Mouse (Mus musculus): ENCODE measurements around the gene Tlx2.
A peak's percentile ranks its signal among the peaks of the same experiment; 100 is the strongest.

Gene Tlx2

DNA sequence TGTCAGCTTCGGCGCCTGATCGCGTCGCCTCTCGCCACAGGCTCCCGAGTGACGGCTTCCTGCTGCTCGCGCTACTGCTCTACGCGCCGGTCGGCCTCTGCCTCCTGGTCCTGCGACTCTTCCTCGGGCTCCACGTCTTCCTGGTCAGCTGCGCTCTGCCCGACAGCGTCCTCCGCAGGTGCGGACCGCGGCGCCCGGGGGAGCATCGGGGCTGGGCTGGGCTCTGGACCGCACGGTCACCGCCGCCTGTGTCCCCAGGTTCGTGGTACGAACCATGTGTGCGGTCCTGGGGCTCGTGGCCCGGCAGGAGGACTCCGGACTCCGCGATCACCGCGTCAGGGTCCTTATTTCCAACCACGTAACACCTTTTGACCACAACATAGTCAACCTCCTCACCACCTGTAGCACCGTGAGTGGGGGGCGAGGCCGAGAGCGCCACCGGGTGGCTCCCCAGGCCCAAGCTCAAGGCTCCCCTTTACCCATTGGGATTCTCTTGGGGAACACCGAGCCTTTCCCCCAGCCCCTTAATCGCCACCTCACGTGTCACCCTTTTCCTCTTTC is 15.1 kb downstream of the Tlx2 start, which contains the start of gene Htra2:
TSS of gene Htra2 (minus strand) at position 403 of the 561 bp plus-strand sequence.
- peak in 1 of 2 experiments; percentile 42 for DNase-seq (ENCODE audit: low spot score in 2 of 2)

DNA sequence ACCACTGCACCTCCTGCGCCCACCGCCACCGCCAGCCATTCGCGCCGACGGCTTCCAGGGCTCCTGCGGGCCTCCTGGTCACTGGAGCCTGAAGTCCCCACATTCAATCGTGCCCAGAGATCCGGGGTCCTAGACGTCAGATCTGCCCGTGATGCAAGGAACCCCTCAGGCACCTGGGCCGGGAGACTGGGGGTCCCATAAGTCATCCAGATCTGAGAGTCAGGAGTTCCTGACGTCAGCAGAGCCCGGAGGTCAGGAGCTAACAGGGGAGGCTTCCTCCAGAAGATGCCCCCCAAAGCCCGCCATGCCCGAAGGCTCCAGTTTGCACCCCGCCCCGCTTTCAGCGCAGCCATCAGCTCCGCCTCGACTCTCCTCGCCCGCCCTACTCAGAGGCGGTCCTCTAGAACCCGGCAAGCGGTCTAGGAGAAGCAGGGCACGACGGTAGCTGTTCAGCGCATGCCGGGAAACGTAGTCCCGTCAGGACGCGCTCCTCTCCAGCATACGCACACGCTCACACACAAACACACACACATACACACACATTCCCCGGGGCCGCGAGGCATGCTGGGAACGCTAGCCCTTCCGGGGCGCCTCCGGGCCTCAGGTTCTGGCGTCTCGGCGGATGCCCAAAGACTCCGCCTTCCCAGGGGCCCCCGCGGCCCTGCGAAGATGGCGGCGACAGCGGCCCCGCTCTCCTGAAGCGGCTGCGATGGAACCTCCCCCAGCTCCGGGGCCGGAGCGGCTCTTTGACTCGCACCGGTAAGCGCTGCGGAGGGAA is 15.8 kb downstream of the Tlx2 start, which contains the start of gene Aup1:
TSS of gene Aup1 (plus strand) at position 448 of the 778 bp plus-strand sequence.
- peak; percentile 88 to 92 for DNase-seq (ENCODE audit: low spot score in 2 of 2)

DNA sequence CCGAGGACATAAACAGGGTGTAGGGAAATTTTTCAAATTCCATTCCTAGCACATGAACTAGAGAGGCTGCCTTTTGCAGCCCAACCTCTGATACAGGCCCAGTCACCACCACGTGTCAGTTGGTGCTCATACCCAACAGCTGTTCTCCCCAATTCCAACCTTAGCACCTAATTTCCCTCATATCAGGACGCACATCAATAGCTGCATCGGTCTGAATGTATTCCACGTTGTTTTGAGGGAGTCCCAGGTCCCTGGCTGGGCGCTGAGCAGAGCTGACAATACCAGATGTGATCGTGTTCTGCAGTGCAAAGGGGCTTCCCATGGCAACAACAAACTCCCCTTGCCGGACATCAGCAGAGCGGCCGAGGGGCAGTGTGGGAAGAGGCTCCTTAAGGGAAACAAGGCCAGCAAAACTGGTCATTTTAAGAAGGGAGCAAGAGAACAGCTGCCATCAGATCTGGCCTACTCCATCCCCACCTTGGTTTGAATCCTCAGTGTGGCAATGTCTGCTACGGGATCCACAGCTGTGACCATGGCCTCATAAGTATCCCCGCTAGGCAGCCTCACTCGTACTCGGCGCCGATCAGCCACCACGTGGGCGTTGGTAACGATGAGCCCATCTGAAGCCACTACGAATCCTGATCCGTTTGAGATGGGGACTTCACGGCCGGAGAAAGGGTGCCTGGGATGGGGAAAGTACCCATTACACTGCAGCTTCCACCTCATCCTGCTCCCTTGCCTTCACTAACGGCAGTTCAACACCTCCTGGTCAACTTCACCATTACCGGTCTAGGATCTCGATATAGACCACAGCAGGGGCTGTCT is 16.7 kb downstream of the Tlx2 start:
- peak in 1 of 2 experiments; percentile 33 for DNase-seq (ENCODE audit: low spot score in 2 of 2)

DNA sequence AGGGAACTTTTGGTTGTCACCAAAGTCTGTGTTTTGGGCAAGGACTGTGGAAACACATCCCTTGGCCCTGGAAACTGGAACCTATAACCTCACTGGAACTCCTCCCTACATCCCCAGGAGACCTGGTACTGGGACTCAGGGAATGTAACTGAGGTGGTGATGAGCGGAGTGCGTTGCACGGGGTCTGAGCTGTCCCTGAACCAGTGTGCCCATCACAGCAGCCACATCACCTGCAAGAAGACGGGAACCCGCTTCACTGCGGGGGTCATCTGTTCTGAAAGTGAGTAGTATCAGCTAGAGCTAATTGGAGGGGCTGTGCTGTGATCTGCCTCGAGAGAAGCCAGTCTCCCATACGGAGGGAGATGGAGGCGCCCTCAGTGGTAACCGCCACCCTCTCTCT is 20.7 kb downstream of the Tlx2 start:
- DNase-seq (ENCODE audit: low spot score in 2 of 2) = no peak

DNA sequence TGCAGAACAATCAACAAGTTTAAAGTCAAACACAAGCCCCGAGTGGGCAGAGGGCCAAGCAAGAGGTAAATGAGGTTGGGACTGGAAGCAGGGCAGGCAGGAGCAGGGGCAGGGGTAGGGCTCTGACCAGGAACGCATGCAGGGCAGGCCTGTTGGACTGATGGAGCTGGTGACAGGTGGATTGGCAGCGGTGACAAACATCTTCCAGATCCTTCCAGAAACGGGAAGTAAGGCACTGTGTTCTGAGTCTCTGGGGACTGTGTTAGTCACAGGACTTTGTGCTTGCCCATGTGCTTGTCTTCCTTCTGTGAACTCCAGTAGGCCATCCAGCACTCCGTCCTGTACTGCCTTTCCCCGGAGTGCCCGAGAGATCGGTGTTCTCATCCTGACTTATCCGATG is 25.4 kb downstream of the Tlx2 start:
- no peak for DNase-seq (ENCODE audit: low spot score in 2 of 2)

DNA sequence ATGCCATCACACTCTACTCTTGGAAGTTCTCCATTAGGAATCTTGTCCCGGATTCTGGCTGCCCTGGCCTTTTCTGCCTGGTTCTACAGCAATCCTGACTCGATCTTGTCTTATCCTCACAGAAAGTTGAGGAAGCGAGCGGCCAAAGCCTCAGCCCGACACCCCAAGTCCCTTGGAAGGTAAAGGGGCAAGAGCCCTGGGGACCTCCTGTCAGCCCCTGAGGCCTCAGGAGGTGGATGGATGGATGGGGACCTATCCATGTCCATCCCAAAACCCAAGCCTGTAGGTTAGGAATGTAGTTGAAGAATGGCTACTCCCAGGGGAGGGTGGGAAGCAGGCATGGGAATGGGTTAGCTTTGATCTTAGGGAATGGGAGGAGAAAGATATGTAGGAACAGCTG is 26.1 kb downstream of the Tlx2 start:
- no peak for DNase-seq (ENCODE audit: low spot score in 2 of 2)

DNA sequence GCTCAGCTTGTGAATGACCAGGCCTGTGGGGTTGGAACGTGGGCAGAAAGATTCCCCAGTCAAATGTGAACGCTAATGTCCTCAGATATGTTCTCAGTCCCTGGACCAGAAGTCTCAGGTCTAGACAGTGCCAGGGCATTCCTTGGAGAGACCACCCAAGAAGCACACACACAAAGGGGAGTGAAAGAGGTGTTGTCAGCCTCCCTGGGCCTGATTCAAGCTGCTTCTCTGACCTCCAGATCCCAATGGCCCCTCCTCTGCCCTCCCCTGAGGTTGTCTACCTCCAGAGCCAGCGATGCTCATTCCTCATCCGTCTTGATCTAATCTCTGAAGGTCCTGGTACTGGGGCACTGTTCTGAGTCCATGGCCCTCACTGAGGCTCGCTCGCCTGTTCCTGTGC is 26.5 kb downstream of the Tlx2 start:
- DNase-seq (ENCODE audit: low spot score in 2 of 2) = no peak

DNA sequence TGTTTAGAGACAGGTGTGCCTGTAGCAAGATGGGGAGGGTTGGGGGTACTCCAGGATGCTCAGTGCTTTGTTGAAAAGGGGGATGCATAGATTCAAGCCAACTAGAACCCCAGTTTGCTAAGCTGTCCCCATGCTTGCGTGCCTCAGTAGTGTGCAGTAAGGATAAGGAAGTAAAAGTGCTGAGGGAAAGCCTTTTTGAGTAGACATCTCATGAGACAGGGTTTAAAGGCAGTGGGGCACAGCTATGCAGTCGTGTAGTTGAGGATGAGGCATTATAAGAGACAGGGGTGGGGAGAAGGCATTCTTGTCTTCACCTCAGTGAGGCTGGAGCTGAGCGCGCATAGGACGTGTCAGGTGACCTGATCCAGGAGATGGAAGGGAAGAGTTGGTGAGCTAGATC is 29.5 kb downstream of the Tlx2 start:
- DNase-seq (ENCODE audit: low spot score in 2 of 2) = no peak

DNA sequence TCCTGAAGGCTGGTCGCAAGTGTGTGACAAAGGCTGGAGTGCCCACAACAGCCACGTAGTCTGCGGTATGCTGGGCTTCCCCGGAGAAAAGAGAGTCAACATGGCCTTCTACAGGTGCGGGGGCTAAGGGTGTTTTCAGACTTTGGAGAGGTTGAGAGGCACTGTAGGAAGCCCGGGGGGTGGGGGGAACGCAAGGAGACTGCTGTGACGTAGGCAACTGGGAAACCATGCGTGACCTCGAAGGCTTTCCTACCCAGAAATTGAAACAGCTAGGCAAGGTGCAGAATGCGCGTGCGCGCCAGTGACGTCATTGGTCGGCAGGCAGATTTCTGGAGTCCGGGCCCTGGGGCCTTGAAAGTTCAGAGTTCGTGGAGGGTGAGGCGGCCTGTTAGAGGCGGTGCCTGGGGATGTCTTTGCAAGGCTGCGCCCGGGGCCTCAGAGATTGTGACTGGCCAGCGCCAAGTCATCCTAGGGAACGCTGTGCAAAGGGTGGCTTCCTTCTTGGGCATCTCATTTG is 31.5 kb downstream of the Tlx2 start:
- peak; percentile 81 to 85 for DNase-seq (ENCODE audit: low spot score in 2 of 2)

DNA sequence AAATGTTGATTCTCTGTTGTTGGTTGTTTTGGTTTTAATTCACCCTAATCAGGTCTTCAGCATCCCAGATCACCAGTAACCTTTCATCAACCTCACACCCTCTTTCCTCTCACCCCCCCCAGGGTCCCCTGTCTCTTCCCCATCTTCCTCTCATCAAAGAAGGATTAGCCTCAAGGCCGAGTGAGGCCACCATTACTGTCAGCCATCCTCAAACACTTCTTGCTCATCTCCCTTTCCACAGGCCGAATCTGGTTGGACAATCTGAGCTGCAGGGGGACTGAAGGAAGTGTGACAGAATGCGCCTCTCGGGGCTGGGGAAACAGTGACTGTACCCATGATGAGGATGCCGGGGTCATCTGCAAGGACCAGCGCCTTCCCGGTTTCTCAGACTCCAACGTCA is 32.9 kb downstream of the Tlx2 start:
- no peak for DNase-seq (ENCODE audit: low spot score in 2 of 2)

DNA sequence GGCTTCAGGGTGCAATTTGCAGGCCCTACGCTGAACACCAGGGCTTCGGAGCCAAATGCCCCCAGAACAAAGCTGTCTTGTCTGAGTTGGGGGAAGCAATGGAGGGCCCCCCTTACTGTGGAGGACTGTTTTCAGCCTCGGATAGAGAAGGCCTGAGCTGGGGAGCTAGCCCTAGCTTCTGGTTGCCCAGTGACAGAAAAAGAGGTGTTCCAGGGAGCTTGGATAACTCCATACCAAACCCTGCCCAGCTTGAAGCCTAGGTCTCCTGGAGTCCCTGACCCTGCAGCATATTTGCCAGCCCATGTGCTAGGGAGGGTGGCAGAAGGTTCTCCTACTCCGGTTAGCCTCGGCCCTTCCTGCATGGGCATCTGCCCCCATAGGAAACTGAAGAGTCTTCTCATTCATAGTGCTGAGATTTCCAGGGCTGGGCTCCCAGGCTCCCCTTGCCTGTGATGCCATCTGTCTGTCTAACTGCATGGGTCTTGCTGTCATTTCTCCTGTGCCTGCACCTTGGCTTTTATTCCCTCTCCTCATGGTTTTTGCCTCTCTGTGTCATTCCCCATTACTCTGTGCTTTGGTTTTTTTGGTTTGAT is 35.5 kb downstream of the Tlx2 start:
- no peak for DNase-seq (ENCODE audit: low spot score in 2 of 2)

DNA sequence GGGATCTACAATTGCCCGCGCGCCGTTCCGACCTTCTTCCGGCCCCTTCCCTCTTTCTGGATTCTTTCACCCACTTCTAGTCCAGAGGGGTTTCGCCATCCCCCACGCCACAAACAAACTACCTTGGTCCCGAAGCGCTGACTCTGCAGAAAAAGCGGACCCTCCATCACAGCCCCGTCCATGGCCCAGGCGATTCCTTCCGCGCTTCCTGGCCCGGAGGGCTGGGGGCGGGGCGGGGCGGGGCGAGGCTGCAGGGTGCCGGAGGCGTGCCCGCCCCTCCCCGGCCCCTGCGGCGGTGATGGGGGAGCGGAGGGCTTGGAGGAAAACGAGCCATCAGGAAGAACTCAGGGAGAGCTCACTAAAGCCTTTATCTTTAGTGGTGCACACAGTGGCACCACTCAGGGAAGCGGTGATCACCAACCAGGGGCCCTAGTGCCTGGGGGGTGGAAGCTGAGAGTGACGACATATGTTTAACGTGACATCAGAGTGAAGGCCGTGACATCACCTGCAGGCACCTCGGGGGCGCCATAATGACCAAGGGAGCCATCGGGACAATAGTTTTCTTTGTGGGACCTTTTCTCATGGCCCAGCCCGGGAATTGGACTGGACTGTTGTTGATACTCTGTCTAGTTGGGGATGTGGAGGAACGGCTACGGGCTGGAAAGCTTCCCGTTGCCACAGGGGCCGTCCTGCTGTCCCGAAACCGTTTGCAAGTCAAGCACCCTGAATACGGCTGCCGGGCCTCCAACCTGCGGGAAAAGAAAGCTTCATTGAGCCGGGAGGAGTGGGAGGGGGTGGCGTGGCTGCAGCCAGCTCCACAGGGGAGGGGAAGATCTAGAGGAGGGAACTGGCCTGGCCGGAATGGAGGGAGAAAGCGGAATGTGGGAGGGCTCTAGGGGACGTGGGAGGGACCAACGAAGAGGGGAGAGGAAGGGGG is 36.6 kb downstream of the Tlx2 start, which contains the start of the genes Dok1 and Loxl3:
TSS of gene Dok1 (minus strand) at position 223 of the 937 bp plus-strand sequence.
TSS of gene Loxl3 (plus strand) at position 925 of the 937 bp plus-strand sequence.
- peak in 1 of 2 experiments; percentile 26 for DNase-seq (ENCODE audit: low spot score in 2 of 2)

DNA sequence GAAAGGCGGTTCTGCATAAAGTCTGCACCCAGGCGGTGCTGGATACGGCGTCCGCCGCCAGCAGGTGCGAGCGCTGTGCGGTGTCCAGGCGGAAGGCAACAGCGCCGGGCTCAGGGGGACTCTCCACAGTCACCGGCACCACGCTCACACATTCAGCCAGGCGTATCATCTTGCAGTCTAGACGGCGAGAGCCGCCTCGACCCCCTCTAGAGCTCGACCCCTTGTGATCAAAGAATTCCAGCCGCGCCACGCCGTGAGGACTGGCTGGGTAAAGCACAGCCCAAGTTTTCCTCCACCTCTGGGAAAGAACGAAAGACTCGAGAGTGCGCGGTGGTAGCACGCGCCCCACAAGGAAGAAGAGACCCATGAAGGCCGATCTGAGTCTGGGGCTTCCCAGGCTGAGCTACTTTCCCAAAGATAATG is 37.3 kb downstream of the Tlx2 start:
- DNase-seq (ENCODE audit: low spot score in 2 of 2) = no peak

DNA sequence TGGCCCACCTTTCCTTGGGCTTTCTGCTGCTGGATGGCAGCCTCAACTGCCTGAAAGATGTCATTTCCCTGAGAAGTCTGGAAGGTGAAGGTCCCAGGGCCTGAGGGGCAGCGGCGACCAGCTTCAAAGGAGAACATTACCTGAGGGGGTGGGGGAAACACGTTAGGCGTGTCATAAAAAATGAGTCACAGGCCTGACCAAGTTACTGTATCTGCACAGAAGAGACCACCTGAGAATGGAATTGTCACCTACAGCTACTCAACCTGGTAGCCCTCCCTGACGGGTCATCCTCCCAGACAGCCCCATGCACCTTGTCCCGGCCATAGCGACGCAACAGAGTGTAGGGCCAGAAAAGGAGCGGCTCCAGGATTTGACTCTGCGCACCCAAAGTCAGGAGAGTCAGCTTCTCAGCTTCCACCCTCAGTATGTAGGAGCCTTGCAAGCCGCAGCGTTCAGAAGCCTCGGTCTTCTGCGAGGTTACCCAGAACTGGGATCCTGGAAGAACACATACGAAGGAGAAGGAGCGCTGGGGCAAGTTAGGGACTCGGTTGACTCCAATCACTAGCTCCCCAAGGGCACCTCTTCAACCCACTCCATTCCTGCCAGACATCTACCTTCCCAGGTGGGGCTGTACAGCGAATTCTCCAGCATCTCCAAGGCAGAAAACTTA is 38.0 kb downstream of the Tlx2 start:
- DNase-seq (ENCODE audit: low spot score in 2 of 2) = no peak

DNA sequence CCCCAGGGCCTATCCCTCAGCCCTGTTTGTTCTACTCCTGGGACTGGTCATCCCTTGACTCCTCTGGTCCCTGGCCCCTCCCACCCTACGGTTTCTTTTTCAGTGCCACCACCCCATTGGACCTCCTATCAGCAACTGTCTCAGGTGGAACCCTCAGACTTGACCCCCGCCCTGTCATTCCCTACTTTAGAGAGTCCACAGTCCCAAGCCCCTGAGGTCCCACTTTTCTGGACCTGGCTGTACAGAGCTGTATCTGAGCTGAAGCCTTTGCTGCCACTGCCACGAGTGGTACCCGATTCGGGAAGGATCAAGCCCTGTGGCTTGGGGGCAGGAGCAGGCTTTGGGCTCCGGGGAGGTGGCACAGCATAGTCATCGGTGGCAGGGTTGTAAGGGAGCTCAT is 39.0 kb downstream of the Tlx2 start:
- no peak for DNase-seq (ENCODE audit: low spot score in 2 of 2)

DNA sequence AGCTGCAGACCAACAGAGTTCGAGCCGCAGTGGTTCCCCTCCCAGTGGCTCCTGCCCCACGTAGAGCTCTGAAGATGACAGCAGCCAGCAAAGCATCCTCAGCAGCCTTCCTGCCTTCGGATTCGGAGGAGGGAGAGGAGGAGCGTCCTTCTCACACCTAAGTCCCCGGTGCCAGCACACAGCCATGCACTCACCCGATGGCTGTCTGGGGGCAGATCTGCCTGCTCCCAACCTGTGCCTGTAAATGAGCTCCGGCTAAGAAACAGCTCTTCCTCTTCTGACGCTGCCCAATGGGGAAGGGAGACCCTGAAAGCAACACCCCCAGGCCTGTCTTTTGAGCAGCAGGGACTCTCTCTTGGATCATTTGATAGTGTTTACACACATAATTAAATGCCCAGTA is 40.3 kb downstream of the Tlx2 start:
- DNase-seq (ENCODE audit: low spot score in 2 of 2) = no peak

DNA sequence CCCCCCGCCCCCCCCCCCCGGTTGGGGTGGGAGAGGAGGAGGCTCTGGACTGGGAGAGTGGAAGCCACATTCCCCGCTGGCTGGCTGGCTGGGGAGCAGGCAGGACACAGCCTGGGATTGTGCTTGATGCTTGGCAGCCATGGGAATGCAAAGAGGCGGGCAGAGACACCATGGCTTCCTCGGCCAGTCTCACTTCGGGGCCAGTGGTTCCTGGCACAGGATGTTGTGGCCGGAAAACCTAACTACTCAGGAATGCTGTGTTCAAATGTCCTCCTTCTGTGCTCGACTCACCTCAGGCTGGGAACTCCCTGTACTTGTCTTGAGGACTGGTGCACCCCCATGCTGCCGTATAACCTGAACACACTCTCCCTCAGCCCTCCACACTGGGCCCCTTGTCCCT is 42.4 kb downstream of the Tlx2 start:
- no peak for DNase-seq (ENCODE audit: low spot score in 2 of 2)

DNA sequence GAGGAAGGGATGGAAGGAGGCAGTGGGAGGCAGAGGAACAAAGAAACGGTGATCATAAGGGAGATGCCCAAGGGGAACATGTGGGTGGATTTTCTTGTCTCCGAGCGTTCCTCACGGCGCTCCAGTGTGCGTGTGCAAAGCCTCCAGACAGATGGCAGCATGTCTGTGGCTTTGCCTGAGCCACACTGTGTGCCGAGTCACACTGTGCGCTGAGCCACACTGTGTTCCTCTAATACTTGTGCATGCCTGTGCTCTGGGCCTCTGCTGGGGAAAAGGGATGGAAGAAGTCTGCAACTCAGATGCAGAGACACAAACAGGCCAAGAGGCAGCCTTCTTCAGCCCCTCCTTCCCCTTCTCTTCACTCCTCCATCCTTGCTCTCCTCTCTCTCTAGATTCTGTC is 42.8 kb downstream of the Tlx2 start:
- DNase-seq (ENCODE audit: low spot score in 2 of 2) = no peak

DNA sequence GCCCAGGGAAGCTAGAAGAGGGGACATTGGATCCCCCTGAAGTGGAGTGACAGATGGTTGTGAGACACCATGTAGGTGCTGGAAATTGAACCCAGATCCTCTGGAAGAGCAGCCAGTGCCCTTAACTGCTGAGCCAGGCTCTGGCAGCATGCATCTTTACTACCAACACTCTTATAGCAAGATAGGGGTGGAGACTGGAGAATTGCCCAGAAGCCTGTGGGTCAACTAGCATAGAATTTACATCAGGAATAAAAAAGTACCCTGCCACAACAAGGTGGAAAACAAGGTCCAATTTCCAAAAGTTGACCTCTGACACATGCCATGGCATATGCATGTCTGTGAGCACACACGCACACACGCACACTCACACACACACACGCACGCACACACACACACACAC is 44.9 kb downstream of the Tlx2 start:
- no peak for DNase-seq (ENCODE audit: low spot score in 2 of 2)

DNA sequence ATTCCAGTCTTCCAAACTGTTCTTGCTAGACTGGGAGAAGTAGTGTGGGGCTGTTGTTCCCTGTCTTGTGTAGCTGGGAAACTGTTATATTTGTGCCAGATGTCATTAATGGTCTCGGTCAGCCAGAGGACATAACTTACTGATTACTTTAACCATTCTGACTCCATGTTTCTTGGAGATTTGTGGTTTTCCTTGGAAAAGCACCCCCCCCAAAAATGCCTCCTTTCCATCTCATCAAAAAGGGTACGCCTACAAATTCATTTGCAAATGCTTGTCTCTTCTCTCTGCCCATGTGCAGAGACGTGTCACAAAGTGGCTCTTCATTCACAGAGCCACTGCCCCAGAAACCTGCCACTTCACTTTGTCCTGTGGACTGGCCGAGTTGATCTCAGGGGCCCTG is 45.7 kb downstream of the Tlx2 start:
- no peak for DNase-seq (ENCODE audit: low spot score in 2 of 2)
